Mouse (Mus musculus) myocyte (in vitro differentiated cells): ENCODE results near the gene Nid1.

Experiments
- MYOG ChIP-seq, 3 experiments: IDR thresholded peaks; one replicate each; pipeline ENCODE4 v1.6.1; 2011; ENCODE audit warnings: control low read depth in 2 of 3, low read depth in 2 of 3, mild to moderate bottlenecking in 2 of 3; ENCODE audit not compliant: insufficient read length in 2 of 3, control insufficient read depth in 1 of 3, insufficient read depth in 1 of 3
- POLR2A ChIP-seq: IDR thresholded peaks from one replicate; pipeline ENCODE4 v1.6.1; 2011; ENCODE audit warnings: low read depth, mild to moderate bottlenecking, control low read depth, moderate library complexity; ENCODE audit not compliant: insufficient read length
- REST ChIP-seq: IDR thresholded peaks from one replicate; pipeline ENCODE4 v1.6.1; 2011; ENCODE audit warnings: mild to moderate bottlenecking, control low read depth, moderate library complexity; ENCODE audit not compliant: insufficient read depth, insufficient read length
- TCF12 ChIP-seq: IDR thresholded peaks from one replicate; pipeline ENCODE4 v1.6.1; 2011; ENCODE audit warnings: mild to moderate bottlenecking, control low read depth; ENCODE audit not compliant: poor library complexity, insufficient read depth, severe bottlenecking

- TF ChIP-seq POLR2A (no peak), REST (no peak), TCF12 (no peak), MYOG (IDR thresholded peaks at IDR 0.05; ENCODE audit: control insufficient read depth in 1 of 3, insufficient read depth in 1 of 3, insufficient read length in 2 of 3, low read depth in 2 of 3) (no peak)
Observed at GRCm38 (mm10) chr13:13474991-13475390, 37.6 kb downstream of the Nid1 start.
